Mouse (Mus musculus): Measurements from ENCODE around the gene Birc2. TPM values are rescaled to one million over a fixed set of nuclear protein-coding genes. Genes with fewer than 3 reads are reported as not detected.

Gene Birc2
- polyA plus RNA-seq, 1 experiment from 2014 or later: 29.7 TPM

GRCm38 (mm10) chr9:7835302-7835701 is 1.6 kb downstream of the Birc2 start:
- 77% methylated on average over 1 of the region's 1 CpGs for WGBS
- ATAC-seq (replicated peaks; ENCODE audit: extremely low read depth, insufficient read depth, low FRiP score): no peak
- H3K36me3 ChIP-seq (ENCODE audit: control insufficient read depth, insufficient read depth): peaks cover 9% of the 10 kb centered on the region; the same call in 1 of the 2 replicates
- H3K4me1 ChIP-seq (ENCODE audit: control insufficient read depth, insufficient read depth, low read length): peaks cover 24% of the 10 kb centered on the region
- no peak overlapping the region for H3K9ac ChIP-seq (ENCODE audit: low read length)
- no peaks in the 10 kb centered on the region for H3K9me3 ChIP-seq (replicated peaks; ENCODE audit: control insufficient read depth, low read length)
- H3K27me3 ChIP-seq (ENCODE audit: control insufficient read depth, insufficient read depth, low read length): no peaks in the 10 kb centered on the region
- H3K4me3 ChIP-seq (ENCODE audit: low read length): no peak overlapping the region
- H3K27ac ChIP-seq (ENCODE audit: low read length): no peak overlapping the region
- no peak overlapping the region for H3K4me2 ChIP-seq (ENCODE audit: low read depth, low read length)

DNA sequence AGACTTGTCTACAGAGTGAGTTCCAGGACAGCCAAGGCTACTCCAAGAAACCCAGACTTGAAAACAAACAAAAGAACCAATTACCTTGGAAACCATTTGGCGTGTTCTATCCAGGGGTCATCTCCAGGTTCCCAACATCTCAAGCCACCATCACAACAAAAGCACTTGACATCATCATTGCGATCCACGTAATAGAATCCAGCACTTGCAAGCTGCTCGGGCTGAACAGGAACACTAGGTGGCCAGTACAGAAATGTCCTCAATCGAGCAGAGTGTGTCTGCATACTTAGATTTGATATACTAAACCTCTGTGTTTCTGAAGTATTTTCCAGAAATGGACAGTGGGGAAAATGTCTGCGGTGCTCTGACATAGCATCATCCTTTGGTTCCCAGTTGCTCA is 3.4 kb downstream of the Birc2 start:
- H3K4me3 ChIP-seq (ENCODE audit: low read length): no peak overlapping the region; the same call in 1 of the 2 replicates
- H3K4me1 ChIP-seq (ENCODE audit: control insufficient read depth, insufficient read depth, low read length): peaks cover 35% of the 10 kb centered on the region
- no peak overlapping the region for H3K9ac ChIP-seq (ENCODE audit: low read length)
- H3K36me3 ChIP-seq (ENCODE audit: control insufficient read depth, insufficient read depth): peaks cover 9% of the 10 kb centered on the region; the same call in 1 of the 2 replicates
- no peaks in the 10 kb centered on the region for H3K9me3 ChIP-seq (replicated peaks; ENCODE audit: control insufficient read depth, low read length)
- ATAC-seq (replicated peaks; ENCODE audit: extremely low read depth, insufficient read depth, low FRiP score): no peak
- H3K27me3 ChIP-seq (ENCODE audit: control insufficient read depth, insufficient read depth, low read length): no peaks in the 10 kb centered on the region
- no peak overlapping the region for H3K27ac ChIP-seq (ENCODE audit: low read length)
- 83% methylated on average over 6 of the region's 6 CpGs for WGBS
- H3K4me2 ChIP-seq (ENCODE audit: low read depth, low read length): peak overlapping the region; percentile 37

DNA sequence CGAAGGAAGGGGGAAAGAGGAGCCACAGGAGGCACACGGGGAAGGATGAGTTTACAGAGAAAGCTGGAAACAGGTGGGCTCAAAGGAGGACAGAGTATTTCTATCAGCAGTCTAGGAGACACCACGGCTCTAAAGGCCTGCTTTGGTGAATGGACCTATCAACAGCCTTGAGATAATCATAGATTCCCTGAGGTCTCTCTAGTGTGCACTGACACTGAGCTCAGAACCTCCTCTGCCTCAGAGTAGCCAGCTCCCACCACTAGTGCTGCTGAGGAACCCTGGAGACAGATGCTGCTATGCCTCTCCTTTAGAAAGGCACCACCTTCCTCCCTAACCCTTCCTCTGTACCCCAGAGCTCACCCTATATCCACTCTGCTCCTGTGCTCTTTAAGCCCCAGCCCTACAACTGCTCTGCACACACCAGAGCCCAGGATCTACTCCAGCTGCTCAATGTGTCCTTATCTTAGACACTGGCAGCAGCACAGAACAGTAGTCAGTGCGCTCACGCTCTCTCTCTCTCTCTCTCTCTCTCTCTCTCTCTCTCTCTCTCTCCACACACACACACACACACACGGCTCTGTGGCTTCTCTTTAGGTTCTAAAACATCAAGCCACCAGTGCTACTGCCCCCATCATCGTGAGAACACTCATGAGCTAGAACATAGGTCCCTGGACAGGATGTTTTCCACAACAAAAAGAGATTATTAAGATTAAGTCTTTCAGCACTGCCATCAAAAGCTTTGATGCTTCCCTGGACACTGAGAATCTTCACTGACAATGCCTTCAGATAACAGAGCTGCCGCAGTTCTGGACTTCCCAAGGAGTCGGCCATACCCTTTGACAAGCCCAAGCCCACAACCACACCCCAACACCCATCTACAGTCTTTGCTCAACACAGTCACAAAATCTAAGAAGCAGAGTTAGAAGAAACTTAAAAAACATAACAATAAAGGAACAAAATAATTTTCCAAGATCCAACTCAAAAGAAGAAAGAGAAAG is 7.0 kb downstream of the Birc2 start:
- Histone ChIP-seq H3K27ac (ENCODE audit: low read length) (peak overlapping the region; percentile 62), H3K27me3 (ENCODE audit: control insufficient read depth, insufficient read depth, low read length) (no peaks in the 10 kb centered on the region), H3K4me3 (ENCODE audit: low read length) (no peak overlapping the region), H3K9ac (ENCODE audit: low read length) (no peak overlapping the region; the same call in none of the 2 replicates), H3K4me1 (ENCODE audit: control insufficient read depth, insufficient read depth, low read length) (peaks cover 31% of the 10 kb centered on the region), H3K36me3 (ENCODE audit: control insufficient read depth, insufficient read depth) (peaks cover 13% of the 10 kb centered on the region; the same call in 1 of the 2 replicates), H3K9me3 (replicated peaks; ENCODE audit: control insufficient read depth, low read length) (no peaks in the 10 kb centered on the region), H3K4me2 (ENCODE audit: low read depth, low read length) (peak overlapping the region; percentile 13)
- 39% methylated on average over 9 of the region's 9 CpGs for WGBS
- peak; percentile 88 for ATAC-seq (replicated peaks; ENCODE audit: extremely low read depth, insufficient read depth, low FRiP score)

DNA sequence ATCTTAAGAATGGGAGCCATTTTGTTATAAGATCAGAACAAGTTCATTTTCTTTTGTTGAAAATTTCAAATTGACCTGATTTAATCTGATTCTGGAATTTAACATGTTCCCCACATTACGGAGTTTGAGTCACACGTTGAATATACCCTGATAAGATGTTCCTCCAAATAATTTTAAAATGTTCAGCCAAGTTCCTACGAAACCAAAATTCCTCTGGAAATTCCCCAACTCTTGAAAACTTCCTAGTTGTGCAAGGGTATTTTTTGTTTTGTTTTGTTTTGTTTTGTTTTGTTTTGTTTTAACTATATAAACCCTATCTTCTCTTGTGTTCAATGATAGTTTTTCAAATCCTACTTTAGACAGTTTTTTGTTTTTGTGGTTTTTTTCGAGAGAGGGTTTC is 8.2 kb downstream of the Birc2 start:
- no peak for ATAC-seq (replicated peaks; ENCODE audit: extremely low read depth, insufficient read depth, low FRiP score)
- Histone ChIP-seq H3K36me3 (ENCODE audit: control insufficient read depth, insufficient read depth) (peaks cover 11% of the 10 kb centered on the region; the same call in 1 of the 2 replicates), H3K4me1 (ENCODE audit: control insufficient read depth, insufficient read depth, low read length) (peaks cover 27% of the 10 kb centered on the region), H3K27ac (ENCODE audit: low read length) (no peak overlapping the region), H3K4me2 (ENCODE audit: low read depth, low read length) (no peak overlapping the region), H3K27me3 (ENCODE audit: control insufficient read depth, insufficient read depth, low read length) (no peaks in the 10 kb centered on the region), H3K9ac (ENCODE audit: low read length) (no peak overlapping the region), H3K4me3 (ENCODE audit: low read length) (no peak overlapping the region), H3K9me3 (replicated peaks; ENCODE audit: control insufficient read depth, low read length) (no peaks in the 10 kb centered on the region)
- 73% methylated on average over 4 of the region's 4 CpGs for WGBS

GRCm38 (mm10) chr9:7824916-7825315 is 11.9 kb downstream of the Birc2 start:
- H3K27me3 ChIP-seq (ENCODE audit: control insufficient read depth, insufficient read depth, low read length): no peaks in the 10 kb centered on the region
- H3K4me1 ChIP-seq (ENCODE audit: control insufficient read depth, insufficient read depth, low read length): peaks cover 7% of the 10 kb centered on the region
- H3K4me3 ChIP-seq (ENCODE audit: low read length): no peak overlapping the region
- no peak for ATAC-seq (replicated peaks; ENCODE audit: extremely low read depth, insufficient read depth, low FRiP score)
- no peaks in the 10 kb centered on the region for H3K9me3 ChIP-seq (replicated peaks; ENCODE audit: control insufficient read depth, low read length)
- H3K4me2 ChIP-seq (ENCODE audit: low read depth, low read length): no peak overlapping the region
- 78% methylated on average over 5 of the region's 5 CpGs for WGBS
- peaks cover 14% of the 10 kb centered on the region for H3K36me3 ChIP-seq (ENCODE audit: control insufficient read depth, insufficient read depth)
- H3K9ac ChIP-seq (ENCODE audit: low read length): no peak overlapping the region
- no peak overlapping the region for H3K27ac ChIP-seq (ENCODE audit: low read length)

DNA sequence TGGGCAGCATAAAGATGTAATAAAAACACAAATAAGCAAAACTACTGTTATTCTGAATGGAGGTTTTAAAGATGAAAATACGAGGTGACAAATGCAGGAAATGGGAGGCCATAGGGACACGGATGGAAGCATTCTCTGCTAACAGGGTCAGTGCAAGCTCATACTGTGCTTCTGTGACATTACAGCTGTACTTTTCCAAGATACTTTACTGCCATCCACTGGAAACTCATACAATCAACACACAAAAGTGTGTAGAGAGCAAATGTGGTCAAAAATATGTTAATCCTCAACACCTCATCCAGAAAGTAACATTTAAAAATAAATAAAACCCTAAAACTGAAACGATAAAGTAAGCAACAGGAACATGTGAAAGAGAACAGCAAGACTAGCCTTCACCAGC is 14.1 kb downstream of the Birc2 start:
- H3K36me3 ChIP-seq (ENCODE audit: control insufficient read depth, insufficient read depth): peaks cover 28% of the 10 kb centered on the region
- ATAC-seq (replicated peaks; ENCODE audit: extremely low read depth, insufficient read depth, low FRiP score): no peak
- H3K4me2 ChIP-seq (ENCODE audit: low read depth, low read length): no peak overlapping the region
- no peak overlapping the region for H3K9ac ChIP-seq (ENCODE audit: low read length)
- no peaks in the 10 kb centered on the region for H3K27me3 ChIP-seq (ENCODE audit: control insufficient read depth, insufficient read depth, low read length)
- H3K27ac ChIP-seq (ENCODE audit: low read length): no peak overlapping the region
- no peak overlapping the region for H3K4me3 ChIP-seq (ENCODE audit: low read length)
- no peaks in the 10 kb centered on the region for H3K4me1 ChIP-seq (ENCODE audit: control insufficient read depth, insufficient read depth, low read length)
- 70% methylated on average over 3 of the region's 3 CpGs for WGBS
- H3K9me3 ChIP-seq (replicated peaks; ENCODE audit: control insufficient read depth, low read length): no peaks in the 10 kb centered on the region

GRCm38 (mm10) chr9:7805101-7805506 is 31.8 kb downstream of the Birc2 start:
- Histone ChIP-seq H3K36me3 (ENCODE audit: control insufficient read depth, insufficient read depth) (no peaks in the 10 kb centered on the region), H3K27ac (ENCODE audit: low read length) (no peak overlapping the region), H3K4me2 (ENCODE audit: low read depth, low read length) (no peak overlapping the region), H3K9me3 (replicated peaks; ENCODE audit: control insufficient read depth, low read length) (no peaks in the 10 kb centered on the region), H3K4me1 (ENCODE audit: control insufficient read depth, insufficient read depth, low read length) (no peaks in the 10 kb centered on the region), H3K9ac (ENCODE audit: low read length) (no peak overlapping the region), H3K4me3 (ENCODE audit: low read length) (no peak overlapping the region), H3K27me3 (ENCODE audit: control insufficient read depth, insufficient read depth, low read length) (no peaks in the 10 kb centered on the region)
- no peak for ATAC-seq (replicated peaks; ENCODE audit: extremely low read depth, insufficient read depth, low FRiP score)
- 72% methylated on average over 3 of the region's 5 CpGs for WGBS

DNA sequence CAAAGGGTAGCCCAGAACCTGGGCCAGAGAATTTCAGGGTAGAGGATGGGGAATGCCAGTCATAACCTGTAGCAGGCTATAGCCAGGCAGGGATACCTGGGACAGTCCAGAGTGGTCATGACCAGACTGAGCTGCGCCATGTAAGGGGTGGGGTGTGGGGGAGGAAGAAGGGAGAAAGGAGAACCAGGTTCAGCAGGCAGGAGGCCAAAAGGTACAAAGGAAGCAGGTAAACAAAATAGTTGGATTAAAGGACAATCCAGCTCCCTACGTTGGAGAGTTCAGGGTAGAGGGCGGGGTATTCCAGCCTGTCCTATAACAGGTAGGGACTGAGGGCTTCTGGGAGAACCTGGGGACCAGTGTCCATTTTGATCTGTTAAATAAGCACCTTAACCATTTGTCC is 38.3 kb downstream of the Birc2 start:
- no peak for ATAC-seq (replicated peaks; ENCODE audit: extremely low read depth, insufficient read depth, low FRiP score)
- no peak overlapping the region for H3K4me3 ChIP-seq (ENCODE audit: low read length)
- H3K4me1 ChIP-seq (ENCODE audit: control insufficient read depth, insufficient read depth, low read length): no peaks in the 10 kb centered on the region
- H3K9ac ChIP-seq (ENCODE audit: low read length): no peak overlapping the region
- no peaks in the 10 kb centered on the region for H3K9me3 ChIP-seq (replicated peaks; ENCODE audit: control insufficient read depth, low read length)
- H3K4me2 ChIP-seq (ENCODE audit: low read depth, low read length): no peak overlapping the region
- 93% methylated on average over 3 of the region's 3 CpGs for WGBS
- no peak overlapping the region for H3K27ac ChIP-seq (ENCODE audit: low read length)
- H3K27me3 ChIP-seq (ENCODE audit: control insufficient read depth, insufficient read depth, low read length): no peaks in the 10 kb centered on the region
- 0 out of 2 replicates have a peak, but pooled peaks cover 2% of the 10 kb centered on the region for H3K36me3 ChIP-seq (ENCODE audit: control insufficient read depth, insufficient read depth)

GRCm38 (mm10) chr9:7797542-7797941 is 39.3 kb downstream of the Birc2 start:
- Histone ChIP-seq H3K4me1 (ENCODE audit: control insufficient read depth, insufficient read depth, low read length) (no peaks in the 10 kb centered on the region), H3K9me3 (replicated peaks; ENCODE audit: control insufficient read depth, low read length) (no peaks in the 10 kb centered on the region), H3K27me3 (ENCODE audit: control insufficient read depth, insufficient read depth, low read length) (no peaks in the 10 kb centered on the region), H3K4me2 (ENCODE audit: low read depth, low read length) (no peak overlapping the region), H3K36me3 (ENCODE audit: control insufficient read depth, insufficient read depth) (peaks cover 8% of the 10 kb centered on the region), H3K9ac (ENCODE audit: low read length) (no peak overlapping the region), H3K4me3 (ENCODE audit: low read length) (no peak overlapping the region), H3K27ac (ENCODE audit: low read length) (no peak overlapping the region)
- no peak for ATAC-seq (replicated peaks; ENCODE audit: extremely low read depth, insufficient read depth, low FRiP score)
- WGBS: 94% methylated on average over 2 of the region's 2 CpGs
